Mouse (Mus musculus) liver, adult (tissue): ENCODE results near the gene 1700088E04Rik.

Experiments
- GATA4 ChIP-seq: IDR thresholded peaks from 2 replicates; pipeline ENCODE4 v1.6.1; 2014; ENCODE audit warnings: mild to moderate bottlenecking, low read length; ENCODE audit not compliant: insufficient replicate concordance

Gene 1700088E04Rik

DNA sequence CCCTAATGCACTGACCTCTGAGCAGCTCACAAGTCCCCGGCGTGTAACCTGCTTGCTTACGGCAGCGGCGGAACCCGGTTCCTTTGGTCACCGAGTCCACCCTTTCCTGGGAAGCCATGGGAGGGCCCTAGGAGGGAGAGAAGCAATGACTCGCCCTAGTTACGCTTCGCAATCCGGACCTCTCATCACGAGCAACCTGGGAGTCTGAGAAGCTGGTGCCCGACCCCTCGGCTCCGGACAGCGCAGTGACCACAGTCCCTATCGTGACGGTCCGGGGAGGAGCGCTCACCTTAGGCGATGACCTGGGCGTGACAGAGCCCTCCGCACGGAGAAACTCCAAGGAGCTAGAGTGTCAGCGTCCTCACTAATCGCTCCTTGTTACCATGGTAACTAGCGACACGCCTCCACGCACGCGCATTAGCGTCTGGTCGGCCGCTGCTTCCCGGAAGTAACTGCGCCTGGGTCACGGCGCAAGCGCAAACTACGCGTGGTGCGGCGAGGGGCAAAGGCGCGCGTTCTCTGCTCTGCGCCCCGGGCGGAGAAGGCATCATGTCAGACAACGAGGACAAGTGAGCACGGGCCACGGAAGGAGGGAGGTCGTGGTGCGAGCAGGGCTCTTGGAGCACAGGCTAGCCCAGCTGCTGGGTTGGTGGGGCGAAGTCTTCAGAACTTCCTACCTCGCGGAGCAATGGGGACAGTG lies at the start of gene 1700088E04Rik, which contains the start of gene Polr2f:
Gene 1700088E04Rik (minus strand): TSS at position 388 of the 700 bp plus-strand sequence.
Gene Polr2f (plus strand): TSS at position 144 of the 700 bp plus-strand sequence.
- TF ChIP-seq GATA4: no peak

DNA sequence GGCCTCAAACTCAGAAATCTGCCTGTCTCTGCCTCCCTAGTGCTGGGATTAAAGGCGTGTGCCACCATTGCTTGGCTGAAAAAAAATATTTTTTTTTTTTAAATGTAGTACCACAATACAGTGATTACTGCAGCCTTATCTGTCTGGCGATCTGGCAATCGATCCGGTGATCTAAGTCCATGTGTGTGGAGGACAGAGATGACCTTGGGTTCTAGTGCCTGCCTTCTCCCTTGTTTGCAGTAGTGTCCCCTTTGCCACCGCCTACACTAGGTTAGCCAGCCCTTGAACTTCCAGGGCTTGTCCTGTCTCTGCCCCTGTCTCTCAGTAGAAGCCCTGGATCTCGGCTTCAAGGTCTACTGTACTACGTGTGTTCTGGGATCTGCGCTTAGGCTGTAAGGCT lies 46.8 kb upstream of the 1700088E04Rik start:
- peak; percentile 99 for TF ChIP-seq GATA4

DNA sequence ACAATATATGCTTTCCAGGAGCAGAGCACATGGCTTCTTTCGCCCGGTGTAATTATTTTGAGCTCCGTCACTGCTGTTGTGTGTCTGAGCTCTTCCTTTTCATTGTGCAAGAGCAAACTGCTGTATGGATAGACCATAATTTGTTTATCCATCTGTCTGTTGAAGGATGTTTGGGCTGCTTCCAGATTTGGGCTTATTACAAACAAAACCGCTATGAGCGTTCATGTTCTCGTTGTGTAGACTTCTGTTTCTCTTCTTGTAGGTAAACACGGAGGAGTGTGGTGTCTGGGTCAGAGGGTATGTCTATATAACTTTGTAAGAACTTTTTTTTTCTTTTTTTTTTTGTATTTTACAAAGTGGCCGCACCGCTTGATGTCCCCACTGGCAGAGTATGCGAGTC lies 44.2 kb upstream of the 1700088E04Rik start:
- TF ChIP-seq GATA4: no peak

DNA sequence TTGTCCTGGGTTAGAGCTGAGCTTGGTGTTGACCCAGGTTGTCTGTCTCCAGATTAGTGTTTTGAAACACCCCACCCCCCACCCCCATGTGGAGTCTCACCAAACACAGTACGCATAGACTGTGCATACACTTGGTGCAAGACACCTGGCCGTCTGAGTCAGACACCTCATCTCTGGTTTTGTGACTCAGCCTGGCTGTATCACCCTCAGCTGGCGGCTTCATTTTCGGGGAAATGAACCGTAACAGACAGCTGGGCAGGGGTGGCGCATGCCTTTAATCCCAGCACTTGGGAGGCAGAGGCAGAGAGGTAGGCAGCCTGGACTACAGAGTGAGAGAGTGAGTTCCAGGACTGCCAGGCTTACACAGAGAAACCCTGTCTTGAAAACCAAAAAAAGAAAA lies 35.9 kb upstream of the 1700088E04Rik start:
- no peak for TF ChIP-seq GATA4

DNA sequence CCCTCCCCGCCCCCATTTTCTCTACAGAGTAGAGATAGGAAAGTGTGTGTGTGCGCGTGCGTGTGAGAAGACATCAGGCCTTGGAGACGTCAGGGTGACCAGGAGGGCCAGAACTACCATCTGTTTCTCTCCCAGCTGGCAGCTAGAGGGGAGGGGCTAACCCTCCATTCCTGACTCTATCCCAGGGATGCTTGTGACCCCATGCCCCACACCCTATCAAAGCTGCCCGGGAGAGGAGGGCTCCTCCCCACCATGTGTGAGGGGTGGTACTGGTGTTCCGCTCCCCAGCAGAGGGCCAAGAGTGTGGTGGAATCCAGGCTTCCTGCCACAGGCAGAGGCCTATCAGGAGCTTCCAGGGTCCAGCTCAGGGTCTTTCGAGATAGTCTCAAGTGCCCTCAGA lies 25.7 kb upstream of the 1700088E04Rik start:
- TF ChIP-seq GATA4: no peak

DNA sequence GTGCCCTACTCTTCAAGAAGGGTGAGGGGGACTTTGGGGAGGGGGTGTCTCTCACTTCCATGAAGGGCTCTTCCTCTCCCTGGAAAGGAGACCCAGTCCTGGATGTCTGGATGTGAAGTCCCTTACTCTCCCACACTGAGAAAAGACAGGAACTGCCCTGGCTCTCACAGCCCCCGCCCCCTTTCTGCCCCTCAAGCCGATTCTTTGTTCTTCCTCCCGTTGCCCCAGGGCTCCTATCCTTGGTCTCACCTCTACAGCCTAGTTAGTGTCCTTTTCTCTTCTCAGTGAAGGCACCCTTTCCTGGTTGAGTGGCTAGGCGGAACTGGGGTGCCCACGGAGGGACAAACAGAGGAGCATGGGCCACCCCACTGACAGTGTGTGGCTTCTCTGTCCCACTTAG lies 24.1 kb upstream of the 1700088E04Rik start, which contains the start of gene Sox10:
Gene Sox10 (minus strand): TSS at position 101 of the 400 bp plus-strand sequence.
- TF ChIP-seq GATA4: no peak

DNA sequence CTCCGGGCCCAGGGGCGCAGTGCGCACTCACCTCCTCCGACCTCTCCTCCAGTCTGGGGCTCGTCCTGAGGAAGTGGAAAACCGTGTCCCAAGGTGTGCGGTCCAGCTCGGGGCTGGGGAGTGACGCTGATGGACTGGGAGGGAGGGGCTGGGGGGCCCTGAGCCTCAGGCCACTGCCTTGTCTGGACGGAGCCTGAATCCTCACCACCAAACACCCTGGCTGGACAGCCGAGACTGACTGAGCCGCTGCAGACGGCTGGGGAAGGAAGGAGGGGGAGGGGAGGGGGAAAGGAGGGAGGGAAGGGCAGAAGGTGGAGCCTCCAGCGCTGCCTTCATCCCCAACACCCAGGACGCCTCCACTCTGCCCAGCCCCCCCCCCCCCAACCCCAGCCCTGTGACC lies 23.2 kb upstream of the 1700088E04Rik start:
- TF ChIP-seq GATA4: no peak

DNA sequence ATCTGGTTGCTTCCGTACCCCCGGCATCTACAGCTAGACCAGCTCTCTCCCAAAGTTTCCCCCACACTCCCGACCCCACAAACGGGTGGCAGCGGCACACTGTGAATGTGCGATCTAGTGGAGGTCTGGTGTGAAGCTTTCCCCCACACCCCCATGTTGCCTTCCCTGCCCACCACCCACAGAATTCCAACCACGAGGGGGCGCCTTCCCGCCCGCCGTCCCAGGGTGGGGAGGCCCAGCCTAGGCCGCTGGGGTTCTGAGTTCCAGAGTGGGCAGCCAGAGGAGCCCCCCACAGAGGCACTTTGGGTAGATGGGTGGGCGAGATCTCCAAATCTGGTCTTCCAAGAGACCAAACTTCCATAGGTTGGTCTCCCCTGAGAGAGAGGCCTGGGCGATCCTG lies 21.8 kb upstream of the 1700088E04Rik start:
- TF ChIP-seq GATA4: no peak

DNA sequence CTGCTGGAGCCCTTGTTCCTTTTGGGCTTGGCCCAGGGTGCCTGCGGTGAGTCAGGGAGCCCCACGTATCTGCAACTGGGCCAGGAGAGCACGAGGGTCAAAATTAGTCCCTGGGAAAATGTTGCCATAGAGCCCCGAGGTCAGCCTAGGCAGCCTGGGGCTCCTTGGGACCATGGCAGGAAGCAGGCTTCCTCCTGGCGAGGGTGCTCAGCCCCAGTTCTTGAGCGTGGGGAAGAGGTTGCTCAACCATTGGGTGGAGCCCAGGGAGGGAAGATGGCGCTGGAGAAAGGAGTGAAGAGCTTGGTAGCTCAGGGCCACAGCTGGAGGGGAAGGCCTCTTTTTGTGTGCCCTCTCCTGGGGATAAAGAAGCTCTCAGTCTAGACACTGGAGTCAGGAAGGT lies 21.2 kb upstream of the 1700088E04Rik start:
- TF ChIP-seq GATA4: no peak

DNA sequence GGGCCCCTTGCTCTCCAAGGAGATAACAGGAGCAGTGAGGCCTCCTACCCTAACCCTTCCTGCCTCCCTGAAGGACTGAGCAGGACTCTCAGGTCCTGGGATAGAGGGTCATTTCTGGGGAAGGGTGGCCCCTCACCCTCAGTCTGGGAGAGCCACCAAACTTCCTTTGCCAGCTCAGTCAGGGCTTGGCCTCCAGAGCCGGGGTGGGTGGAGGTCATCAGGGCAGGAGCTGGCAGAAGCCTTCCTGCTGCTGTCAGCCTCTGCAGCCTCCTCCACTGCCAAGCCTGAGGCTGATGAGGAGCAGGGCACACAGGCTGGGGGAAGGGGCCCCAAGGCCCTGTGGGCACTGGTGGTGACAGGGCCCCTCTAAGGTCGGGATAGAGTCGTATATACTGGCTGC lies 14.5 kb upstream of the 1700088E04Rik start:
- no peak for TF ChIP-seq GATA4

DNA sequence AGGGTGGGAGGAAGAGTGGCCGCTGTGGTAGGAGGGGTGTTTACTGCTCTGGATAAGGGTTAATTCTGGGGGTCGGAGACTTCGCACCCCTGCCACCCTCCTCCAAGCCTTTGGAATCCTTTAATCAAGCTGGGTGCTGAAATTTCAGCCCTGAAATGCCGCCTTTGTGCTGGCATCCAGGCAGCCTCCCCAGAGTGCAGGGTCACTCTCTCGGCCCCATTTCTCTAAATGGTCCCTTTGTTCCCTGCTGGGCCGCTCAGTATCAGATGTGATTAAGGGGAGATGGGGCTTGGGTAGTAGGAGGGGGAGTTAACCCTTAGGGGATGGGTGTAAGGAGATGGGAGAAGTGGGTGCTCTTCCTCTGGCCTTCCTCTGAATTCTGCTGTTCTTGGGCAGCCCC lies 11.7 kb upstream of the 1700088E04Rik start:
- TF ChIP-seq GATA4: no peak

DNA sequence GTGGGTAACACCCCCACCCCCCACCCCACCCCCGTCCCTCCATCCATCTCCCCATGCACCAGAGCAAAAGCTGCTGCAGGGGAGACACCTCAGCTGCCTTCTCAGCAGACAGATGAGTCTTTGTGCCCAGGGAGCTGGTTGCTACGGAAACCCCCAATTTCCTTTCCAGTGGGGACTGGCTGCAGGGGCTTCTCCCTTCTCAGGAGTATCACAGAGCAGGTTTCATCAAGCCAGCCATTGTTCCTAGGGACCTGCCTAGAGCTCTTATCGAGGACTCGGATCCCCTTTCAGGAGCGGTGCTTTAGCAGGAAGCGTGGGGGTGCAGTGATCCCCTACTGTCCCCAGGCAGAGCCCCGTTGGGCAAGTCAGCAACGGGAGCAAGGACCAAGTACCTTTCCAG lies 10.8 kb upstream of the 1700088E04Rik start:
- TF ChIP-seq GATA4: no peak

DNA sequence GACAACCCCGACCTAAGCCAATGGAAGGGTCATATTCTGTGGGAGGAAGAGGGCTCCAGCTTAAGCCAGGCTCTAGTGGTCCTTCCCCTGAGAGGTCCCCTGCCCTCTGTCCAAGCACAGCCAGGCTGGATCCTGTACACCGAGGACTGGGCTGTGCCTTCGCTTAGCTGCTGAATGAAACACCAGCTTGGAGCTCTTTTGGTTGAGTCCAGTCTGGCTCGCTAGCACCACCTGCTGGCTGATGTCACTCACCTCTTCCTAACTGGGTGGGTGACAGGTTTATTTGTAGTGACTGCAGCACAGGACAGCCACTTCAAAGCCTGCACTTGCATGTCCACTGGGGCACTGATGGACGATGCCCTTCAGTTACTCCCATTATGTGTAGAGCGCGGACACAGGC lies 7.5 kb upstream of the 1700088E04Rik start:
- TF ChIP-seq GATA4: no peak

DNA sequence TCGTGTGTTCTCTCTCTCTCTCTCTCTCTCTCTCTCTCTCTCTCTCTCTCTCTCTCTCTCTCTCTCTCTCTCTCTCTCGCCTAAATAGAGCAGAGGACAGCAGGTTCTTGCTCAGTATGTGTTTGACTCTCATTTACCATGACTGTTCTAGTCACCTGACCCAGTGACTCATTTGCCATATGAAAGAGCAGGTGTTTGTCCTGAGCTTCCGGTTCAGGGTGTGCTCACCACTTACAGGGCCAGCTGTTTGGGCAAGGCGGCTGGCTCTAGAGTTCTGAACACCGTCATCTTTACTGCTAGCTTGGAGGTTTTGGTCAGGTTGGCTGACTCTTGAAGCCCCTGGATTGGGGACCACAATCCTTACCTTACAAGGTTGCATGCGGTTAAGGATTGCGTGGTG lies 4.5 kb upstream of the 1700088E04Rik start:
- no peak for TF ChIP-seq GATA4

DNA sequence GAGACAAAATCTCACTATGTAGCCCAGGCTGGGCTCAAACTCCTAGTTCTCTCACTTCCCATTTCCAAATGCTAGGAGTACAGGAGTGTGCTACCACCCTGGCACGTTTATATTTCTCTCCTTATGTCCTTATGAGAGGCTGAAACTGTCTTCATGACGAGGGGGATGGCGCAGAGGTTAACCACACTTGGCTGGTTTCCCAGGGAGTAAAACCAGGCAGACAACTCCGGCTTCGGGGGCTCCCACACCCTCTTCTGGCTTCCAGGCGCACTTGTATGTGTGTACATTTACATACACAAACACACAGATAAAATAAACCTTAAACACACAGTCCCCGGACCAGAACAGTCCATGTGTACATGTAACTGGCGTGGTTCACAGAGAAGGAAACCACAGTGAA lies 3.0 kb upstream of the 1700088E04Rik start:
- no peak for TF ChIP-seq GATA4

DNA sequence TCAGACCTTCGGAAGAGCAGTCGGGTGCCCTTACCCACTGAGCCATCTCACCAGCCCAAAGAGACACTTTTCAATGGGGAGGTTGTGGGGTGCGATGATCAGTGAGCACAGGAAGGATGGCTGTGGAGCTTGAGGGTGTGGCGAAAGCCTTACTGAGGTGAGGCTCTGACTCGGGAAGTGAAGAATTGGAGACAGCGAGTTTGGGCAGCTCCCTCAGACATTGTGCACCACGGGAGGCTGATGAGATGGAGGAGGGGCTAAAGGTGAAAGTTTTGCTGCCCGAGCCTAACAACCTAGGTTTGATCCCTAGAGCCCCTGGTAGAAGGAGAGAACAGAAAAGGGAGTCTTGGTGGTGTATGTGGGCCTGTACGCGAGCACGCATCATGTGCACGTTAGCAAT lies 2.3 kb upstream of the 1700088E04Rik start:
- no peak for TF ChIP-seq GATA4

DNA sequence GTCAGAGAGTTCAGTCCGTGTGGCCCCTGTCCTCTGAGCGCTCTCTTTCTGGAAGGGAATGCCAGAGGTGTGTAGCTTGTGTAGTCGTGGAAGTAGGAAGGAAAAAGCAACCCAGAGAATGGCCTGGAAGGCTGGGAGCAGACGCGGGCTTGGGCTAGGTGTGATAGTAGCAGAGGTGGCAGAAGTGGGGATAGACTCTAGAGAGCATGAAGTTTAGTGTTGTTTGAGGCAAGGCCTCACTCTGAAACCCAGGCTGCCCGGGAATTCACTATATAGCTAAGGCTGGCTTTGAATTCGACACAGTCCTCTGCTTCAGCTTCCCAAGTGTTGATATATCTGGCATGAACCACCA lies 489 bp upstream of the 1700088E04Rik start:
- no peak for TF ChIP-seq GATA4
